Mouse (Mus musculus): ENCODE data around the gene Olfr1016. TPM values are rescaled to one million over a fixed set of nuclear protein-coding genes. Genes with fewer than 3 reads are reported as not detected.

Olfr1016 gene
- polyA plus RNA-seq (2012; fragmentation: generic; extraction: Trizol) = not detected

GRCm38 (mm10) chr2:85802444-85802843 lies at the start of gene Olfr1016:
Gene Olfr1016 (minus strand): TSS chr2:85802544.
- Histone ChIP-seq H3ac (ENCODE audit: control insufficient read depth, insufficient read length) (no peak within 1 kb of the TSS), H3K36me3 (ENCODE audit: control insufficient read depth, insufficient read depth) (no peaks in the 10 kb centered on the region), H3K4me3 (no peak within 1 kb of the TSS), H3K4me2 (ENCODE audit: low read depth) (no peak within 1 kb of the TSS), H3K27me3 (ENCODE audit: control insufficient read depth, insufficient read depth, insufficient read length) (no peaks in the 10 kb centered on the region), H3K79me2 (ENCODE audit: control insufficient read depth, insufficient read depth) (no peaks in the 10 kb centered on the region)
- no peak for TF ChIP-seq TCF3 (IDR thresholded peaks at IDR 0.05; ENCODE audit: insufficient read length, low read depth)
- no peak for TF ChIP-seq CEBPB (IDR thresholded peaks at IDR 0.05; ENCODE audit: insufficient read depth, poor library complexity, severe bottlenecking)
- TF ChIP-seq USF1 (IDR thresholded peaks at IDR 0.05; ENCODE audit: low read depth) = no peak
- no peak for TF ChIP-seq TCF12 (IDR thresholded peaks at IDR 0.05; ENCODE audit: insufficient read depth, poor library complexity, severe bottlenecking)
- TF ChIP-seq SRF (IDR thresholded peaks at IDR 0.05; ENCODE audit: control insufficient read depth, insufficient read length, low read depth) = no peak
- no peak for TF ChIP-seq POLR2AphosphoS2 (IDR thresholded peaks at IDR 0.05; ENCODE audit: insufficient read length, low read depth)

- Histone ChIP-seq H3K4me2 (ENCODE audit: low read depth) (no peak within 1 kb of the TSS), H3K4me3 (no peak within 1 kb of the TSS), H3ac (ENCODE audit: control insufficient read depth, insufficient read length) (no peak within 1 kb of the TSS), H3K36me3 (ENCODE audit: control insufficient read depth, insufficient read depth) (no peaks in the 10 kb centered on the region), H3K27me3 (ENCODE audit: control insufficient read depth, insufficient read depth, insufficient read length) (no peaks in the 10 kb centered on the region), H3K79me2 (ENCODE audit: control insufficient read depth, insufficient read depth) (no peaks in the 10 kb centered on the region)
- TF ChIP-seq TCF12 (IDR thresholded peaks at IDR 0.05; ENCODE audit: insufficient read depth, poor library complexity, severe bottlenecking) (no peak), MAX (IDR thresholded peaks at IDR 0.05; ENCODE audit: low read depth) (no peak)
These were observed 44.4 kb upstream of the Olfr1016 start, which contains the start of gene Olfr1020 for GRCm38 (mm10) chr2:85846730-85847129. Gene Olfr1020 (plus strand): TSS chr2:85847030.

- no peak within 1 kb of the TSS for H3K4me2 ChIP-seq (ENCODE audit: low read depth)
- no peaks in the 10 kb centered on the region for H3K27me3 ChIP-seq (ENCODE audit: control insufficient read depth, insufficient read depth, insufficient read length)
- H3K4me3 ChIP-seq = no peak within 1 kb of the TSS
- no peak for TF ChIP-seq MYOG (IDR thresholded peaks at IDR 0.05; ENCODE audit: control insufficient read depth in 1 of 3, insufficient read depth in 1 of 3, insufficient read length in 2 of 3, low read depth in 2 of 3)
- TF ChIP-seq USF1 (IDR thresholded peaks at IDR 0.05; ENCODE audit: low read depth) = no peak
- TF ChIP-seq TCF3 (IDR thresholded peaks at IDR 0.05; ENCODE audit: insufficient read length, low read depth) = no peak
- no peak for TF ChIP-seq POLR2A (IDR thresholded peaks at IDR 0.05; ENCODE audit: insufficient read length, low read depth)
- TF ChIP-seq POLR2AphosphoS2 (IDR thresholded peaks at IDR 0.05; ENCODE audit: insufficient read length, low read depth) = no peak
- TF ChIP-seq TCF12 (IDR thresholded peaks at IDR 0.05; ENCODE audit: insufficient read depth, poor library complexity, severe bottlenecking) = no peak
- H3ac ChIP-seq (ENCODE audit: control insufficient read depth, insufficient read length) = no peak within 1 kb of the TSS
- H3K36me3 ChIP-seq (ENCODE audit: control insufficient read depth, insufficient read depth) = no peaks in the 10 kb centered on the region
- no peaks in the 10 kb centered on the region for H3K79me2 ChIP-seq (ENCODE audit: control insufficient read depth, insufficient read depth)
These were observed 43.0 kb upstream of the Olfr1016 start, which contains the start of gene Olfr1019 for GRCm38 (mm10) chr2:85845383-85845782. Gene Olfr1019 (minus strand): TSS chr2:85845483.

GRCm38 (mm10) chr2:85818179-85818578 lies 15.8 kb upstream of the Olfr1016 start, which contains the start of gene Olfr1018:
Gene Olfr1018 (plus strand): TSS chr2:85818479.
- Histone ChIP-seq H3K36me3 (ENCODE audit: control insufficient read depth, insufficient read depth) (no peaks in the 10 kb centered on the region), H3K79me2 (ENCODE audit: control insufficient read depth, insufficient read depth) (no peaks in the 10 kb centered on the region), H3K27me3 (ENCODE audit: control insufficient read depth, insufficient read depth, insufficient read length) (no peaks in the 10 kb centered on the region), H3K4me2 (ENCODE audit: low read depth) (no peak within 1 kb of the TSS), H3K4me3 (no peak within 1 kb of the TSS), H3ac (ENCODE audit: control insufficient read depth, insufficient read length) (no peak within 1 kb of the TSS)
- TF ChIP-seq MAX (IDR thresholded peaks at IDR 0.05; ENCODE audit: low read depth) (no peak), TCF12 (IDR thresholded peaks at IDR 0.05; ENCODE audit: insufficient read depth, poor library complexity, severe bottlenecking) (no peak), SRF (IDR thresholded peaks at IDR 0.05; ENCODE audit: control insufficient read depth, insufficient read length, low read depth) (no peak), POLR2A (IDR thresholded peaks at IDR 0.05; ENCODE audit: insufficient read length, low read depth) (no peak), CEBPB (IDR thresholded peaks at IDR 0.05; ENCODE audit: insufficient read depth, poor library complexity, severe bottlenecking) (no peak), POLR2AphosphoS2 (IDR thresholded peaks at IDR 0.05; ENCODE audit: insufficient read length, low read depth) (no peak), E2F4 (IDR thresholded peaks at IDR 0.05; ENCODE audit: insufficient read depth) (no peak), MYOG (IDR thresholded peaks at IDR 0.05; ENCODE audit: control insufficient read depth in 1 of 3, insufficient read depth in 1 of 3, insufficient read length in 2 of 3, low read depth in 2 of 3) (no peak)

- no peaks in the 10 kb centered on the region for H3K36me3 ChIP-seq (ENCODE audit: control insufficient read depth, insufficient read depth)
These were observed 2.2 kb upstream of the Olfr1016 start for GRCm38 (mm10) chr2:85804501-85804900.

More at GRCm38 (mm10) chr2:85804501-85804900, 2.2 kb upstream of the Olfr1016 start:
- no peak overlapping the region for H3K4me2 ChIP-seq (ENCODE audit: low read depth)
- TF ChIP-seq TCF3 (IDR thresholded peaks at IDR 0.05; ENCODE audit: insufficient read length, low read depth) = no peak
- TF ChIP-seq TCF12 (IDR thresholded peaks at IDR 0.05; ENCODE audit: insufficient read depth, poor library complexity, severe bottlenecking) = no peak
- no peak for TF ChIP-seq MAX (IDR thresholded peaks at IDR 0.05; ENCODE audit: low read depth)
- no peak for TF ChIP-seq CEBPB (IDR thresholded peaks at IDR 0.05; ENCODE audit: insufficient read depth, poor library complexity, severe bottlenecking)
- TF ChIP-seq SRF (IDR thresholded peaks at IDR 0.05; ENCODE audit: control insufficient read depth, insufficient read length, low read depth) = no peak
- TF ChIP-seq MYOG (IDR thresholded peaks at IDR 0.05; ENCODE audit: control insufficient read depth in 1 of 3, insufficient read depth in 1 of 3, insufficient read length in 2 of 3, low read depth in 2 of 3) = no peak
- no peak for TF ChIP-seq POLR2AphosphoS2 (IDR thresholded peaks at IDR 0.05; ENCODE audit: insufficient read length, low read depth)
- no peak for TF ChIP-seq USF1 (IDR thresholded peaks at IDR 0.05; ENCODE audit: low read depth)
- no peak for TF ChIP-seq MYOD1 (IDR thresholded peaks at IDR 0.05; ENCODE audit: control insufficient read depth in 1 of 3, insufficient read length in 2 of 3, low read depth in 2 of 3)
- TF ChIP-seq E2F4 (IDR thresholded peaks at IDR 0.05; ENCODE audit: insufficient read depth) = no peak
- no peak for TF ChIP-seq POLR2A (IDR thresholded peaks at IDR 0.05; ENCODE audit: insufficient read length, low read depth)
- no peak for TF ChIP-seq REST (IDR thresholded peaks at IDR 0.05; ENCODE audit: insufficient read depth, insufficient read length)
- H3K79me2 ChIP-seq (ENCODE audit: control insufficient read depth, insufficient read depth) = no peaks in the 10 kb centered on the region
- H3K4me3 ChIP-seq = no peak overlapping the region
- no peaks in the 10 kb centered on the region for H3K27me3 ChIP-seq (ENCODE audit: control insufficient read depth, insufficient read depth, insufficient read length)
- H3ac ChIP-seq (ENCODE audit: control insufficient read depth, insufficient read length) = no peak overlapping the region

All from myocyte (in vitro differentiated cells).